27 mouse cellular contexts compared by ENCODE assay signal in the genomic region with DNA sequence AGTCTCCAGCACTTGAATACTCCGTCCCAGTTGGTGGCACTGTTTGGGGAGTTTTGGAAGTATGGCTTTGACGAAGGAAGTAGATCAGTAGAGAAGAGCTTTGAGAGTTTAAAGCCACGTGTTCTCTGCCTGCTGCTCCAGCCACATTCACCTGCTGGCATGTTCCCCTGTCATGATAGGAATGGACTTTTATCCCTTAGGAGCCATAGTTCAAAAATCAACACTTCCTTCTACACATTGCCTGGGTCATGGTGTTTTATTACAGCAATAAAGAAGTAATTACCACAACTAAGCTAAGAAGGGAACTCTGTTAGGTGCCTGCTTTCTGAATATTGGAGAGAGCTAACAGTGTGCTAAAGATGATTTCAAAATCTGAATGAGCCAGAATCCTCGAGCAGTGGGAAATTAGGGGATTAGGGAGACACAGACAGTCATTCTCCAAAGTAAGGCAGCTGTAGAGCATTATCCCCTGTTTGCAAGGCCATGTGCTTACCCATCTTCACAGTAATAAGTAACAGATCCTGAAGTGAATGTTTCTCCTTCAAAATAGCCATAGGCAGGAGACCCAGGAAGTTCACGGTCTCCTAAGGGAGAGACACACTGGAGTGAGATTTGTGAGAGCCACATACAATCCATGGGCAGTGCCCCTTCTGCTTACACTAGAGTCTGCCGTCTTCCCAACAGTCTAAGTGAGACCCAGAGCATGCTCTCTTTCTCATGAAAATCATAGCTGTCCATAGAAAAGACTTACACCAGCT. TPM values are rescaled to one million over a fixed set of nuclear protein-coding genes. Genes with fewer than 3 reads are reported as not detected.
"Had no signal": no experiment of that assay in that cellular context is flagged by ENCODE, and none has a peak within 500 bp of the region (broad histone marks: within the 10 kb centered on the region; RNA-seq: fewer than 3 reads in every experiment).

No protein-coding gene starts in this region.

- ATAC-seq: inflammation-experienced regulatory T-cells, adult 6 months; lung, postnatal 0 days; midbrain, embryonic 13.5 days had no signal

- DNase-seq: liver; liver, embryonic 13.5 days; lung, embryonic 14.5 days; right cerebral cortex, adult 18-20 months; right cerebral cortex, postnatal 14 days; right cerebral cortex, postnatal 4 days; spleen, adult 18-20 months; thymus, adult 18-20 months; thymus, postnatal 36 days had no signal

- H3K9me3 ChIP-seq: limb, embryonic 10.5 days; limb, embryonic 13.5 days; liver, embryonic 13.5 days; midbrain, embryonic 13.5 days; stomach, embryonic 15.5 days had no signal

- H3K4me2 ChIP-seq: limb, embryonic 13.5 days; liver, embryonic 13.5 days; lung, embryonic 14.5 days; midbrain, embryonic 13.5 days; stomach, embryonic 15.5 days had no signal

- H3K4me1 ChIP-seq: liver, embryonic 13.5 days; midbrain, embryonic 13.5 days; stomach, embryonic 15.5 days had no signal

- H3K4me3 ChIP-seq: limb, embryonic 10.5 days; limb, embryonic 13.5 days; liver, embryonic 13.5 days; midbrain, embryonic 13.5 days; stomach, embryonic 15.5 days had no signal

- H3K27me3 ChIP-seq: limb, embryonic 13.5 days; liver, embryonic 13.5 days; midbrain, embryonic 13.5 days; stomach, embryonic 15.5 days had no signal

- H3K9ac ChIP-seq: limb, embryonic 13.5 days; liver, embryonic 13.5 days; lung, embryonic 14.5 days; midbrain, embryonic 13.5 days; stomach, embryonic 15.5 days had no signal

- H3K36me3 ChIP-seq: limb, embryonic 10.5 days; limb, embryonic 13.5 days; liver, embryonic 13.5 days; midbrain, embryonic 13.5 days; stomach, embryonic 15.5 days had no signal

- H3K27ac ChIP-seq: kidney, postnatal 0 days; limb, embryonic 10.5 days; limb, embryonic 13.5 days; liver, embryonic 13.5 days; macrophage; midbrain, embryonic 13.5 days; stomach, embryonic 15.5 days had no signal

RNA-seq across cellular contexts. Expression of a gene that starts 20.4 kb away (rescaled TPM):
- total RNA-seq: left cerebral cortex, adult 18-20 months; left cerebral cortex, postnatal 25 days; megakaryocyte, adult 5-6 weeks had no signal
- polyA plus RNA-seq: limb, embryonic 10.5 days; limb, embryonic 13.5 days; lung, embryonic 14.5 days; macrophage; midbrain, embryonic 13.5 days; neural tube, embryonic 11.5 days; neural tube, embryonic 14.5 days; urinary bladder, adult 2 months had no signal

RNA-seq across cellular contexts. Expression of a gene that starts 33.8 kb away (rescaled TPM):
- total RNA-seq: layer of hippocampus, adult 18-20 months; left cerebral cortex, adult 18-20 months; left cerebral cortex, postnatal 25 days; megakaryocyte, adult 5-6 weeks; midbrain, postnatal 0 days had no signal
- polyA plus RNA-seq: inflammation-experienced regulatory T-cells, adult 6 months; kidney, embryonic 14.5 days; kidney, postnatal 0 days; limb, embryonic 10.5 days; limb, embryonic 13.5 days; liver, embryonic 13.5 days; liver, embryonic 16.5 days; lung, embryonic 14.5 days; lung, postnatal 0 days; macrophage; midbrain, postnatal 0 days; neural tube, embryonic 11.5 days; neural tube, embryonic 14.5 days; stomach, embryonic 15.5 days had no signal
